In genomic region chr15:98998775-98999157, GRCm38 (mm10) we compare ENCODE assay signal across 25 mouse cellular contexts. TPM values are rescaled to one million over a fixed set of nuclear protein-coding genes. Genes with fewer than 3 reads are reported as not detected.
DNase-seq lines count a peak whose midpoint lies in the region; ATAC-seq and TF ChIP-seq lines count a peak whose summit lies in the region.
"Had no signal": no experiment of that assay in that cellular context is flagged by ENCODE, and none has a peak within 500 bp of the region (broad histone marks: within the 10 kb centered on the region; RNA-seq: fewer than 3 reads in every experiment).

No protein-coding gene starts in this region.

- 0 out of 2 replicates have a peak, but pooled peaks have one; percentile 4 for TF ChIP-seq CTCF in intestine, postnatal 0 days (IDR thresholded peaks at IDR 0.05; ENCODE audit: low read depth)

- intact Hi-C loops in heart, postnatal 36 days (cut with DNase I) = no loop called here

- 39% methylated on average over 6 of the region's 6 CpGs for WGBS in heart, embryonic 12.5 days
- WGBS in intestine, embryonic 16.5 days = 41% methylated on average over 6 of the region's 6 CpGs
- 43% methylated on average over 6 of the region's 6 CpGs for WGBS in intestine, embryonic 15.5 days
- 29% methylated on average over 6 of the region's 6 CpGs for WGBS in intestine, postnatal 0 days
- WGBS in forebrain, embryonic 12.5 days = 42% methylated on average over 6 of the region's 6 CpGs

- peak overlapping the region; percentile 91 for H3K27ac ChIP-seq in heart, embryonic 12.5 days (ENCODE audit: poor library complexity, severe bottlenecking)
- no peak overlapping the region for H3K27ac ChIP-seq in intestine, embryonic 16.5 days (ENCODE audit: low read length)
- H3K27ac ChIP-seq in intestine, embryonic 15.5 days = no peak overlapping the region; the same call in 1 of the 2 replicates
- H3K27ac ChIP-seq in intestine, postnatal 0 days (ENCODE audit: low read depth, low read length) = no peak overlapping the region
- no peak overlapping the region for H3K27ac ChIP-seq in forebrain, embryonic 12.5 days
- H3K27ac ChIP-seq: layer of hippocampus, adult 2 months; midbrain, embryonic 12.5 days had no signal

- no peaks in the 10 kb centered on the region; the same call in 1 of the 2 replicates for H3K27me3 ChIP-seq in heart, embryonic 12.5 days (replicated peaks)
- H3K27me3 ChIP-seq in intestine, embryonic 16.5 days (replicated peaks; ENCODE audit: control insufficient read depth, insufficient read depth, low read length) = no peaks in the 10 kb centered on the region
- no peaks in the 10 kb centered on the region for H3K27me3 ChIP-seq in intestine, embryonic 15.5 days (replicated peaks)
- no peaks in the 10 kb centered on the region for H3K27me3 ChIP-seq in intestine, postnatal 0 days (replicated peaks; ENCODE audit: control insufficient read depth, insufficient read depth, low read length)
- peaks cover 4% of the 10 kb centered on the region; the same call in 1 of the 2 replicates for H3K27me3 ChIP-seq in forebrain, embryonic 12.5 days

- peak overlapping the region; percentile 11 for H3K4me2 ChIP-seq in heart, embryonic 12.5 days
- H3K4me2 ChIP-seq in intestine, embryonic 16.5 days (ENCODE audit: low read depth, low read length) = no peak overlapping the region
- H3K4me2 ChIP-seq in intestine, embryonic 15.5 days (replicated peaks) = no peak overlapping the region
- H3K4me2 ChIP-seq in intestine, postnatal 0 days (replicated peaks; ENCODE audit: low read depth) = no peak overlapping the region
- no peak overlapping the region for H3K4me2 ChIP-seq in forebrain, embryonic 12.5 days
- H3K4me2 ChIP-seq: midbrain, embryonic 12.5 days had no signal

- no peak overlapping the region for H3K9ac ChIP-seq in heart, embryonic 12.5 days
- no peak overlapping the region for H3K9ac ChIP-seq in intestine, embryonic 16.5 days (ENCODE audit: low read depth, low read length)
- H3K9ac ChIP-seq in intestine, embryonic 15.5 days = no peak overlapping the region
- no peak overlapping the region for H3K9ac ChIP-seq in intestine, postnatal 0 days (ENCODE audit: low read depth, low read length)
- no peak overlapping the region for H3K9ac ChIP-seq in forebrain, embryonic 12.5 days
- H3K9ac ChIP-seq: midbrain, embryonic 12.5 days had no signal

- no peak for DNase-seq in heart, postnatal 36 days
- peak; percentile 65 for DNase-seq in 416B (ENCODE audit: low read depth)
- DNase-seq in frontal cortex, postnatal 14 days (ENCODE audit: low spot score in 2 of 2) = no peak
- DNase-seq: adrenal gland, adult 8-10 months; cerebellum, adult 11 months; cerebellum, postnatal 14 days; embryo, embryonic 11 days; right cerebral cortex, postnatal 25 days; thymus, postnatal 14 days had no signal

- H3K9me3 ChIP-seq in heart, embryonic 12.5 days (replicated peaks) = 0 out of 2 replicates have a peak, but pooled peaks cover 2% of the 10 kb centered on the region
- no peaks in the 10 kb centered on the region for H3K9me3 ChIP-seq in intestine, embryonic 16.5 days (ENCODE audit: control insufficient read depth, low read length)
- H3K9me3 ChIP-seq in intestine, embryonic 15.5 days = no peaks in the 10 kb centered on the region
- no peaks in the 10 kb centered on the region for H3K9me3 ChIP-seq in intestine, postnatal 0 days (ENCODE audit: control insufficient read depth)
- H3K9me3 ChIP-seq in forebrain, embryonic 12.5 days = no peaks in the 10 kb centered on the region
- H3K9me3 ChIP-seq: midbrain, embryonic 12.5 days had no signal

- 0 out of 2 replicates have a peak, but pooled peaks have one; percentile 31 for ATAC-seq in heart, embryonic 12.5 days (ENCODE audit: insufficient number of reproducible peaks, low FRiP score)
- ATAC-seq in intestine, embryonic 16.5 days = 0 out of 2 replicates have a peak, but pooled peaks have one; percentile 14
- ATAC-seq in intestine, embryonic 15.5 days = no peak
- ATAC-seq in intestine, postnatal 0 days = no peak
- no peak for ATAC-seq in forebrain, embryonic 12.5 days (ENCODE audit: low FRiP score)
- ATAC-seq: CD4-positive, CD25-positive, alpha-beta regulatory T cell, adult 4 months; forebrain, embryonic 14.5 days had no signal

- no peak overlapping the region for H3K4me3 ChIP-seq in heart, embryonic 12.5 days
- no peak overlapping the region for H3K4me3 ChIP-seq in intestine, embryonic 16.5 days (ENCODE audit: low read length)
- no peak overlapping the region for H3K4me3 ChIP-seq in intestine, embryonic 15.5 days (replicated peaks)
- H3K4me3 ChIP-seq in intestine, postnatal 0 days (ENCODE audit: low read depth, low read length) = no peak overlapping the region
- no peak overlapping the region for H3K4me3 ChIP-seq in forebrain, embryonic 12.5 days (replicated peaks)
- H3K4me3 ChIP-seq: layer of hippocampus, adult 2 months; midbrain, embryonic 12.5 days had no signal

- H3K36me3 ChIP-seq in heart, embryonic 12.5 days = no peaks in the 10 kb centered on the region
- H3K36me3 ChIP-seq in intestine, embryonic 16.5 days (ENCODE audit: control insufficient read depth, insufficient read depth, low read length) = no peaks in the 10 kb centered on the region
- H3K36me3 ChIP-seq in intestine, embryonic 15.5 days = no peaks in the 10 kb centered on the region
- no peaks in the 10 kb centered on the region for H3K36me3 ChIP-seq in intestine, postnatal 0 days (ENCODE audit: control insufficient read depth, insufficient read depth)
- H3K36me3 ChIP-seq in forebrain, embryonic 12.5 days (replicated peaks) = no peaks in the 10 kb centered on the region
- H3K36me3 ChIP-seq: midbrain, embryonic 12.5 days had no signal

- H3K4me1 ChIP-seq in heart, embryonic 12.5 days (replicated peaks) = peaks cover 63% of the 10 kb centered on the region
- H3K4me1 ChIP-seq in intestine, embryonic 16.5 days (ENCODE audit: control insufficient read depth, insufficient read depth, low read length) = peaks cover 18% of the 10 kb centered on the region
- H3K4me1 ChIP-seq in intestine, embryonic 15.5 days (replicated peaks) = peaks cover 19% of the 10 kb centered on the region
- no peaks in the 10 kb centered on the region for H3K4me1 ChIP-seq in intestine, postnatal 0 days (replicated peaks; ENCODE audit: control insufficient read depth, insufficient read depth, low read length)
- peaks cover 27% of the 10 kb centered on the region for H3K4me1 ChIP-seq in forebrain, embryonic 12.5 days

RNA-seq across cellular contexts. Expression of gene Tuba1c, which starts 30.9 kb away (rescaled TPM):
- 135 and 139 TPM in 2 replicates for polyA plus RNA-seq in heart, embryonic 12.5 days (2016; fragmentation: Nextera tagmentation; extraction: Ambion mirVana)
- 10 to 100 TPM; 29.7 to 33.9 TPM for total RNA-seq in heart, postnatal 36 days (2021)
- 295 and 311 TPM in 2 replicates for polyA plus RNA-seq in intestine, embryonic 16.5 days (2015; fragmentation: Nextera tagmentation; extraction: Ambion mirVana)
- 253 and 271 TPM in 2 replicates for polyA plus RNA-seq in intestine, embryonic 15.5 days (2015; fragmentation: Nextera tagmentation; extraction: Ambion mirVana)
- 271 and 315 TPM in 2 replicates for polyA plus RNA-seq in intestine, postnatal 0 days (2015; fragmentation: Nextera tagmentation; extraction: Ambion mirVana)
- polyA plus RNA-seq in forebrain, embryonic 12.5 days (2016; fragmentation: Nextera tagmentation; extraction: Ambion mirVana) = 107 and 111 TPM in 2 replicates

RNA-seq across cellular contexts. Expression of gene Tuba1a, which starts 45.3 kb away (rescaled TPM):
- 1,110 and 1,118 TPM in 2 replicates for polyA plus RNA-seq in heart, embryonic 12.5 days (2016; fragmentation: Nextera tagmentation; extraction: Ambion mirVana)
- total RNA-seq in heart, postnatal 36 days (2021) = 10 to 100 TPM; 73.0 to 74.5 TPM
- 816 and 895 TPM in 2 replicates for polyA plus RNA-seq in intestine, embryonic 16.5 days (2015; fragmentation: Nextera tagmentation; extraction: Ambion mirVana)
- polyA plus RNA-seq in intestine, embryonic 15.5 days (2015; fragmentation: Nextera tagmentation; extraction: Ambion mirVana) = 981 and 999 TPM in 2 replicates
- 457 and 503 TPM in 2 replicates for polyA plus RNA-seq in intestine, postnatal 0 days (2015; fragmentation: Nextera tagmentation; extraction: Ambion mirVana)
- polyA plus RNA-seq in forebrain, embryonic 12.5 days (2016; fragmentation: Nextera tagmentation; extraction: Ambion mirVana) = 7,386 and 7,785 TPM in 2 replicates

RNA-seq across cellular contexts. Expression of gene Gm49450, which starts 45.4 kb away (rescaled TPM):
- not detected in 2 replicates for polyA plus RNA-seq in heart, embryonic 12.5 days (2016; fragmentation: Nextera tagmentation; extraction: Ambion mirVana)
- total RNA-seq in heart, postnatal 36 days (2021) = not detected
- not detected in 2 replicates for polyA plus RNA-seq in intestine, embryonic 16.5 days (2015; fragmentation: Nextera tagmentation; extraction: Ambion mirVana)
- not detected in 2 replicates for polyA plus RNA-seq in intestine, embryonic 15.5 days (2015; fragmentation: Nextera tagmentation; extraction: Ambion mirVana)
- polyA plus RNA-seq in intestine, postnatal 0 days (2015; fragmentation: Nextera tagmentation; extraction: Ambion mirVana) = not detected in 2 replicates
- not detected in 2 replicates for polyA plus RNA-seq in forebrain, embryonic 12.5 days (2016; fragmentation: Nextera tagmentation; extraction: Ambion mirVana)
- total RNA-seq: adrenal gland, adult 8-10 months; gastrocnemius, adult 18-20 months; hematopoietic stem cell, adult 5-6 weeks; layer of hippocampus, adult 2 months; left cerebral cortex, postnatal 36 days; liver, adult 2 months had no signal
- polyA plus RNA-seq: CD4-positive, CD25-positive, alpha-beta regulatory T cell, adult 4 months; forebrain, embryonic 14.5 days; intestine, embryonic 14.5 days; kidney, embryonic 16.5 days; midbrain, embryonic 12.5 days; neural tube, embryonic 14.5 days had no signal

RNA-seq across cellular contexts. Expression of gene Prph, which starts 56.2 kb away (rescaled TPM):
- polyA plus RNA-seq in heart, embryonic 12.5 days (2016; fragmentation: Nextera tagmentation; extraction: Ambion mirVana) = 0.22 and 0.50 TPM in 2 replicates
- under 1 TPM; 0.14 to 0.94 TPM for total RNA-seq in heart, postnatal 36 days (2021)
- polyA plus RNA-seq in intestine, embryonic 16.5 days (2015; fragmentation: Nextera tagmentation; extraction: Ambion mirVana) = 35.0 and 38.4 TPM in 2 replicates
- 46.9 and 48.1 TPM in 2 replicates for polyA plus RNA-seq in intestine, embryonic 15.5 days (2015; fragmentation: Nextera tagmentation; extraction: Ambion mirVana)
- polyA plus RNA-seq in intestine, postnatal 0 days (2015; fragmentation: Nextera tagmentation; extraction: Ambion mirVana) = 29.8 and 32.7 TPM in 2 replicates
- 0.73 and 1.4 TPM in 2 replicates for polyA plus RNA-seq in forebrain, embryonic 12.5 days (2016; fragmentation: Nextera tagmentation; extraction: Ambion mirVana)
- total RNA-seq: hematopoietic stem cell, adult 5-6 weeks had no signal
- polyA plus RNA-seq: CD4-positive, CD25-positive, alpha-beta regulatory T cell, adult 4 months had no signal

Comparison
In these comparisons a context has a peak if more than half of its experiments do, and no peak if none do; other contexts are left out.
1. ATAC-seq: peak in heart, embryonic 12.5 days (single experiment) and intestine, embryonic 16.5 days (single experiment); none in intestine, embryonic 15.5 days (single experiment), intestine, postnatal 0 days (single experiment) and forebrain, embryonic 12.5 days (single experiment).